ENCODE assay signal across 19 mouse cellular contexts in the genomic region with DNA sequence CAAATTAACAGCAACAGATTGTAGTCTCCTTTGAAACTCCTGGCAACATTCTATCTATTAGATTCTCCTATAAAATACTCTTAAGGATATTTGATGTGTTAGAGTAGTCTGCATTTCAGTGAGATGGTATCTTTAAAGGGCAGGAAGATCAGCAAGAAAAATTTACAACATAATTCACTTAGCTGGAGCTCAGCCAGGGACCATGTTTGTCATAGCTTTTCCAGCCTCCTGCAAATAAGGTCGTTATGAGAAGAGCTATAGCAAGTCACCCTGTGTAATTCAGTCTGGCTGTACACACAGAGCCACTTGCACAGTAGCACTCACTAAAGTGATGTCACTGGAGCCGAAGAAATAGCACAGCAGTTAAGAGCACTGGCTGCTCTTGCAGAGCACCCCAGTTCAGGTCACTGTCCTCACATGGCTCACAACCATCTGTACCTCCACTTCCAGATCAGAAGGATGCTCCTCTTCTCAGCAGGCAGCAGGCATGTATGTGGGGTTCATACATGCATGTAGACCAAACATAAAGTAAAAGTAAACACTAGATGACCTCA.
"Had no signal": no experiment of that assay in that cellular context is flagged by ENCODE, and none has a peak within 500 bp of the region (broad histone marks: within the 10 kb centered on the region; RNA-seq: fewer than 3 reads in every experiment).

No protein-coding gene starts in this region.

- ATAC-seq: liver, postnatal 0 days; lung, postnatal 0 days; midbrain, embryonic 15.5 days had no signal

- H3K36me3 ChIP-seq: limb, embryonic 12.5 days; limb, embryonic 15.5 days; midbrain, embryonic 12.5 days; midbrain, embryonic 15.5 days; stomach, embryonic 15.5 days had no signal

- H3K27ac ChIP-seq: limb, embryonic 12.5 days; limb, embryonic 15.5 days; liver, embryonic 14.5 days; macrophage; midbrain, embryonic 12.5 days; midbrain, embryonic 15.5 days; stomach, embryonic 15.5 days had no signal

- H3K4me1 ChIP-seq: limb, embryonic 12.5 days; limb, embryonic 15.5 days; midbrain, embryonic 12.5 days; midbrain, embryonic 15.5 days; stomach, embryonic 15.5 days had no signal

- H3K27me3 ChIP-seq: limb, embryonic 15.5 days; midbrain, embryonic 12.5 days; midbrain, embryonic 15.5 days; stomach, embryonic 15.5 days had no signal

- H3K4me3 ChIP-seq: limb, embryonic 12.5 days; limb, embryonic 15.5 days; midbrain, embryonic 12.5 days; midbrain, embryonic 15.5 days; stomach, embryonic 15.5 days had no signal

- H3K4me2 ChIP-seq: limb, embryonic 12.5 days; limb, embryonic 15.5 days; liver, embryonic 11.5 days; lung, embryonic 14.5 days; midbrain, embryonic 12.5 days; midbrain, embryonic 15.5 days; stomach, embryonic 15.5 days had no signal

- DNase-seq: kidney, adult 9 months; kidney, postnatal 14 days; kidney, postnatal 4 days; left cerebral cortex, postnatal 4 days; liver, postnatal 0 days; lung, embryonic 14.5 days; right cerebral cortex, adult 18-20 months; right cerebral cortex, postnatal 14 days; right cerebral cortex, postnatal 4 days; thymus, postnatal 25 days had no signal

- H3K9ac ChIP-seq: limb, embryonic 12.5 days; limb, embryonic 15.5 days; liver, embryonic 14.5 days; liver, postnatal 0 days; lung, embryonic 14.5 days; midbrain, embryonic 12.5 days; midbrain, embryonic 15.5 days; stomach, embryonic 15.5 days had no signal

- H3K9me3 ChIP-seq: limb, embryonic 12.5 days; limb, embryonic 15.5 days; midbrain, embryonic 12.5 days; midbrain, embryonic 15.5 days; stomach, embryonic 15.5 days had no signal
